In the genomic region with DNA sequence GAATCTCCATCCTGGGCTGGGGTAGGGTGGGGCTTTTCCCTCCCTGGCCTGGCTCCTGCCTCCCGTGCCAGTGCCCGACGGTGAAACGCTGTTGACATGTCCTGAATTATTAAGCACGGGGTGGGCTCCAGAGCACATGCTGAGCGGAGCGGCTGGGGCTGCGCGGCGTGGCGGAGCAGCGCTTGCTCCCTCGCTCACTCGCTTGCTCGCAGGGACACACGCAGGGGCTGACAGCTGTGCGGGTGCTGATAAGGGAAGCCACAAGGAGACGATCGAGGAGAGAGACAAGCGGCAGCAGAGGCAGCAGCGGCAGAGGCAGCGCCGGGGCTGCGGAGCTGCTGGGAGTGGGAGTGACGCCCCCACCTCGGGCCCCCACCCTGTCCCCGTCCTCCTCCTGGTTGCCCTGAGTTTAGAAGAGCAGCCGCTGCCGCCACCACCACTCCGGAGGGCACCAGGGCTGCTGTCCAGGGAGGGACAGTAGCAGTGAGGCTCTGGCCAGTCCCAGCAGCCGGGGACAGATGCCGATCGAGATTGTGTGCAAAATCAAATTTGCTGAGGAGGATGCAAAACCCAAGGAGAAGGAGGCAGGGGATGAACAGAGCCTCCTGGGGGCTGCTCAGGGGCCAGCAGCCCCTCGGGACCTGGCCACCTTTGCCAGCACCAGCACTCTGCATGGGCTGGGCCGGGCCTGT, we compare ENCODE assay signal across 8 mouse cellular contexts. TPM values are rescaled to one million over a fixed set of nuclear protein-coding genes. Genes with fewer than 3 reads are reported as not detected.
DNase-seq lines count a peak whose midpoint lies in the region; ATAC-seq and TF ChIP-seq lines count a peak whose summit lies in the region.

A gene (plus strand): TSS at position 123 of the 692 bp plus-strand sequence.

- 1% methylated on average over 34 of the region's 35 CpGs for WGBS in heart, embryonic 11.5 days (ENCODE audit: insufficient replicate concordance)
- WGBS in forebrain, embryonic 16.5 days, result 3% methylated on average over 34 of the region's 35 CpGs
- under 1% methylated on average over 35 of the region's 35 CpGs for WGBS in liver, embryonic 13.5 days (ENCODE audit: insufficient replicate concordance)
- WGBS in stomach, embryonic 16.5 days, result 1% methylated on average over 35 of the region's 35 CpGs

- H3K36me3 ChIP-seq in heart, embryonic 11.5 days (ENCODE audit: control insufficient read depth, insufficient read depth, low read length), result no peaks in the 10 kb centered on the region
- H3K36me3 ChIP-seq in ES-E14 (ENCODE audit: control insufficient read depth, insufficient read depth, low read length, poor library complexity, severe bottlenecking), result no peaks in the 10 kb centered on the region
- no peaks in the 10 kb centered on the region for H3K36me3 ChIP-seq in forebrain, embryonic 16.5 days (ENCODE audit: control insufficient read depth, insufficient read depth)
- H3K36me3 ChIP-seq in liver, embryonic 13.5 days, result no peaks in the 10 kb centered on the region
- no peaks in the 10 kb centered on the region for H3K36me3 ChIP-seq in stomach, embryonic 16.5 days (ENCODE audit: control insufficient read depth, insufficient read depth, low read length)

- peak within 1 kb of the TSS; percentile 70 for H3K4me2 ChIP-seq in heart, embryonic 11.5 days
- peak within 1 kb of the TSS; percentile 46 for H3K4me2 ChIP-seq in forebrain, embryonic 16.5 days (ENCODE audit: low read length)
- peak within 1 kb of the TSS; percentile 66 for H3K4me2 ChIP-seq in liver, embryonic 13.5 days
- H3K4me2 ChIP-seq in stomach, embryonic 16.5 days (ENCODE audit: low read depth, low read length), result peak within 1 kb of the TSS; percentile 48

- H3K27ac ChIP-seq in heart, embryonic 11.5 days (ENCODE audit: low read depth, low read length), result no peak within 1 kb of the TSS
- H3K27ac ChIP-seq in ES-E14 (ENCODE audit: insufficient read depth, low read depth, low read length, poor library complexity, severe bottlenecking), result no peak within 1 kb of the TSS
- H3K27ac ChIP-seq in forebrain, embryonic 16.5 days (ENCODE audit: low read length), result no peak within 1 kb of the TSS
- H3K27ac ChIP-seq in liver, embryonic 13.5 days, result no peak within 1 kb of the TSS
- H3K27ac ChIP-seq in stomach, embryonic 16.5 days (ENCODE audit: low read length), result no peak within 1 kb of the TSS

- H3K4me3 ChIP-seq in heart, embryonic 11.5 days (ENCODE audit: low read depth, low read length), result peak within 1 kb of the TSS; percentile 37
- H3K4me3 ChIP-seq in ES-E14 (ENCODE audit: insufficient read depth in 1 of 2, low read depth in 1 of 2, low read length in 2 of 2, poor library complexity in 1 of 2, severe bottlenecking in 1 of 2), result peak within 1 kb of the TSS; percentile 13 to 43; a peak in 2 of 4 replicates
- H3K4me3 ChIP-seq in forebrain, embryonic 16.5 days (replicated peaks; ENCODE audit: low read length), result peak within 1 kb of the TSS; percentile 18
- H3K4me3 ChIP-seq in liver, embryonic 13.5 days (replicated peaks), result peak within 1 kb of the TSS; percentile 42
- H3K4me3 ChIP-seq in stomach, embryonic 16.5 days (replicated peaks; ENCODE audit: low read length), result peak within 1 kb of the TSS; percentile 31

- DNase-seq in heart, postnatal 25 days (ENCODE audit: low spot score), result no peak
- no peak for DNase-seq in ES-E14 (ENCODE audit: low read depth, low spot score)
- DNase-seq in liver, embryonic 13.5 days, result peak; percentile 68
- no peak for DNase-seq in gastrocnemius, adult 18-20 months (ENCODE audit: low spot score)
- no peak for DNase-seq in layer of hippocampus, adult 9-10 months (ENCODE audit: low spot score)

- H3K27me3 ChIP-seq in heart, embryonic 11.5 days (ENCODE audit: control insufficient read depth, insufficient read depth, low read length), result peaks cover 77% of the 10 kb centered on the region
- peaks cover 30% of the 10 kb centered on the region for H3K27me3 ChIP-seq in forebrain, embryonic 16.5 days (replicated peaks; ENCODE audit: control insufficient read depth, insufficient read depth, low read length)
- peaks cover 98% of the 10 kb centered on the region for H3K27me3 ChIP-seq in liver, embryonic 13.5 days
- H3K27me3 ChIP-seq in stomach, embryonic 16.5 days (ENCODE audit: control insufficient read depth, insufficient read depth, low read length), result peaks cover 61% of the 10 kb centered on the region

- peaks cover 59% of the 10 kb centered on the region for H3K4me1 ChIP-seq in heart, embryonic 11.5 days (ENCODE audit: control insufficient read depth, insufficient read depth, low read length)
- H3K4me1 ChIP-seq in ES-E14 (ENCODE audit: control insufficient read depth in 2 of 2, insufficient read depth in 2 of 2, low read length in 2 of 2, poor library complexity in 1 of 2), result peaks cover 6 to 21% of the 10 kb centered on the region in 2 experiments; a peak in 3 of 4 replicates
- peaks cover 52% of the 10 kb centered on the region for H3K4me1 ChIP-seq in forebrain, embryonic 16.5 days (replicated peaks; ENCODE audit: control insufficient read depth, insufficient read depth, low read length)
- H3K4me1 ChIP-seq in liver, embryonic 13.5 days (replicated peaks), result peaks cover 58% of the 10 kb centered on the region
- peaks cover 43% of the 10 kb centered on the region for H3K4me1 ChIP-seq in stomach, embryonic 16.5 days (ENCODE audit: control insufficient read depth, insufficient read depth, low read length)

- no peaks in the 10 kb centered on the region for H3K9me3 ChIP-seq in heart, embryonic 11.5 days (replicated peaks; ENCODE audit: control insufficient read depth, low read length)
- H3K9me3 ChIP-seq in ES-E14 (ENCODE audit: control insufficient read depth, insufficient read depth, low read depth, low read length), result no peaks in the 10 kb centered on the region
- no peaks in the 10 kb centered on the region for H3K9me3 ChIP-seq in forebrain, embryonic 16.5 days (ENCODE audit: control insufficient read depth, low read length)
- H3K9me3 ChIP-seq in liver, embryonic 13.5 days (replicated peaks), result no peaks in the 10 kb centered on the region
- H3K9me3 ChIP-seq in stomach, embryonic 16.5 days (replicated peaks; ENCODE audit: control insufficient read depth, low read length), result no peaks in the 10 kb centered on the region

- H3K9ac ChIP-seq in heart, embryonic 11.5 days (ENCODE audit: low read depth, low read length), result peak within 1 kb of the TSS; percentile 13; the same call in 1 of the 2 replicates
- no peak within 1 kb of the TSS for H3K9ac ChIP-seq in ES-E14 (ENCODE audit: insufficient read depth, low read depth, low read length, poor library complexity, severe bottlenecking)
- H3K9ac ChIP-seq in forebrain, embryonic 16.5 days (replicated peaks; ENCODE audit: low read depth, low read length), result peak within 1 kb of the TSS; percentile 14
- peak within 1 kb of the TSS; percentile 59 for H3K9ac ChIP-seq in liver, embryonic 13.5 days
- H3K9ac ChIP-seq in stomach, embryonic 16.5 days (ENCODE audit: low read length), result peak within 1 kb of the TSS; percentile 54; the same call in 1 of the 2 replicates

- intact Hi-C loops in heart, postnatal 25 days (cut with DNase I), result no loop called here

- ATAC-seq in heart, embryonic 11.5 days (replicated peaks; ENCODE audit: insufficient number of reproducible peaks, low FRiP score, low TSS enrichment), result no peak
- peak; percentile 18; the same call in 1 of the 2 replicates for ATAC-seq in forebrain, embryonic 16.5 days
- ATAC-seq in liver, embryonic 13.5 days (ENCODE audit: low read depth), result peak; percentile 55
- no peak for ATAC-seq in stomach, embryonic 16.5 days (ENCODE audit: insufficient read depth, low FRiP score)

- in situ Hi-C loops in ES-E14 (cut with MboI; ENCODE audit: low sequenced_read_pairs in 2 of 2, unreplicated experiment in 2 of 2), result no loop called here

TF ChIP-seq in ES-E14, 5 proteins besides CTCF, POLR2A, EP300 and RAD21:
- no peak for TF ChIP-seq HCFC1 (IDR thresholded peaks at IDR 0.05; ENCODE audit: borderline replicate concordance, insufficient read depth, low read length)
- TF ChIP-seq ZC3H11A (IDR thresholded peaks at IDR 0.05; ENCODE audit: borderline replicate concordance, low read depth, low read length), result no peak
- no peak for TF ChIP-seq ZNF384 (IDR thresholded peaks at IDR 0.05; ENCODE audit: low read depth, low read length)
- TF ChIP-seq CHD2 (IDR thresholded peaks at IDR 0.05; ENCODE audit: low read depth, low read length), result no peak
TF ChIP-seq in ES-E14: peak in this region for 0.

RNA-seq across cellular contexts. Expression of the gene that starts here (rescaled TPM):
- polyA plus RNA-seq in heart, embryonic 11.5 days (2014; fragmentation: Nextera tagmentation; extraction: Ambion mirVana), result 0.11 TPM in 2 replicates
- not detected for total RNA-seq in heart, postnatal 25 days (2021)
- total RNA-seq in ES-E14 (2012; rRNA removed), result not detected in 2 replicates
- 4.0 and 7.2 TPM in 2 replicates for polyA plus RNA-seq in forebrain, embryonic 16.5 days (2015; fragmentation: Nextera tagmentation; extraction: Ambion mirVana)
- 0.14 and 0.25 TPM in 2 replicates for polyA plus RNA-seq in liver, embryonic 13.5 days (2015; fragmentation: Nextera tagmentation; extraction: Ambion mirVana)
- 1.3 and 1.4 TPM in 2 replicates for polyA plus RNA-seq in stomach, embryonic 16.5 days (2015; fragmentation: Nextera tagmentation; extraction: Ambion mirVana)
- not detected for total RNA-seq in gastrocnemius, adult 18-20 months (2021)

Comparison
In these comparisons a context has a peak if more than half of its experiments do, and no peak if none do; other contexts are left out.
1. Peak in DNase-seq, ATAC-seq, H3K4me3 ChIP-seq, H3K9ac ChIP-seq and H3K4me2 ChIP-seq in liver, embryonic 13.5 days; RNA of the gene not detected or under 1 TPM.